Mouse (Mus musculus): ENCODE measurements at regions not wholly inside any gene's neighbourhood (a gene's known extent, or its start where the extent isn't known, plus 50 kb on each side); places are given as distances from the start of the nearest gene placed in this dataset.

DNA sequence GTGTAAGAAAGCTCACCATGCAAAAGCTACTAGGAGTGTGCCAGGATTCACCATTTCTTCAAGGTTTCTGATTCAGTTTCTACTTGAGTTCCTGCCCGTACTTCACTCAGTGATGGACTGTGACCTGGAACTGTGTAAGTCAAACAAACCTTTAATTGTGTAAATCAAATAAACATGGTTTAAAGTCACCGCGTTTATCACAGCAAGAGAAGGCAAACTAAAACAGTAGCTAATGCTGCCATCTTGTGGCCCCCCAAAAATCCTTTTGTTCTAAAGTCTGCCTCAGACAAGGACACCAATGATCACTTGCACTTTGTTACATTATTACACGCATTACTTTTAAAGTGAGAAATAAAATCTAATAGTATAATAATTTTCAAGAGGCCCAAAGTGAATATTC lies 63.6 kb upstream of the Dcx start:
- peak; percentile 43; the same call in 1 of the 2 replicates for ATAC-seq
- H3K27ac ChIP-seq (ENCODE audit: low read depth, low read length), result no peak overlapping the region
- H3K27me3 ChIP-seq (ENCODE audit: insufficient read depth, low read length), result no peaks in the 10 kb centered on the region
- H3K9me3 ChIP-seq (ENCODE audit: low read length), result no peaks in the 10 kb centered on the region
- H3K4me2 ChIP-seq (ENCODE audit: low read depth), result no peak overlapping the region
- H3K4me3 ChIP-seq (ENCODE audit: low read depth, low read length), result no peak overlapping the region
- H3K4me1 ChIP-seq (ENCODE audit: insufficient read depth), result no peaks in the 10 kb centered on the region
- DNase-seq, result peak; percentile 69
- peak; percentile 68 for TF ChIP-seq CTCF (IDR thresholded peaks at IDR 0.05; ENCODE audit: low read depth)
- H3K9ac ChIP-seq, result no peak overlapping the region
- no peaks in the 10 kb centered on the region for H3K36me3 ChIP-seq (ENCODE audit: insufficient read depth)
- 28% methylated on average over 4 of the region's 4 CpGs for WGBS

All from forebrain, postnatal 0 days (tissue).